Mouse (Mus musculus): Measurements from ENCODE around the gene Gabbr2. TPM values are rescaled to one million over a fixed set of nuclear protein-coding genes. Genes with fewer than 3 reads are reported as not detected.

Gabbr2 gene
- polyA plus RNA-seq, 1 experiment from 2014 or later: 5.5 TPM

DNA sequence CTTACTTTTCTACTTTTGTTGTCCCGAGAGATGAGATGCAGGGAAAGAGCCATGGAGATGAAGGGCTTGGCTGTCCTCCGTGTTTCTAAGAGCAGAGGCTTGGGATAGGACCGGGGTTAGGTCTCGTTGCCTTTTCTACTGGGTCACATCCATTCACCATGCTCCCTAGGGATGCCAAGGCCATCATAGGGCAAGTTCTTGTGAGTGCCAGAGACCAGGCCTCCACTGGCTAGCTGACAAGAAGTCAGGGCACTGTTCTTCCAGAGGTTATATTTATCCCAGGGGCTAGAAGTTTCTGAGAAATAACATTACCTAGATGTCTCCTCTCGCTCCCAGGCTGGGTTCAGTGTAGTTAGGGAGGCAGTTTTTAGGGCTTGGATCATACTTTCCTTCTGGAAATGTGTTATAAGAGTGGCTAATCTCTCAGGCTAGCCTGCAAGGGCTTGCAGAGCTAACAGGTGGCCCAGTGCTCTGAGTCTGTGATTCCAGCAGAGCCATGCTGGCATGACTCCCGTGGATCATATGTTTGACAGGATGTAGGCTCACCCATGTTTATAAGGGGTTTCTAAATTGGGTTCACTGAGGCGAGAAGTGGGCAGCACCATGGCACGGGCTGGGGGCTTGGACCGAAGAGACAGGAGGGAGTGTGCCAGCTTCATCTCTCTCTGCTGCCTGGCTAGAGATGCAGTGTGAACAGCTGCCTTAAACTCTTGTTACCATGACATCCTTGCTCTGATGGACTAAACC, 199.2 kb downstream of the Gabbr2 start:
- ATAC-seq: peak; percentile 50; the same call in 1 of the 2 replicates
- Histone ChIP-seq H3K4me2 (ENCODE audit: low read length) (no peak overlapping the region), H3K4me1 (replicated peaks; ENCODE audit: control insufficient read depth, insufficient read depth, low read length) (0 out of 2 replicates have a peak, but pooled peaks cover 2% of the 10 kb centered on the region), H3K36me3 (ENCODE audit: control insufficient read depth, insufficient read depth) (no peaks in the 10 kb centered on the region), H3K4me3 (replicated peaks; ENCODE audit: low read length) (no peak overlapping the region), H3K27ac (ENCODE audit: low read length) (no peak overlapping the region), H3K27me3 (replicated peaks; ENCODE audit: control insufficient read depth, insufficient read depth, low read length) (no peaks in the 10 kb centered on the region), H3K9me3 (ENCODE audit: control insufficient read depth, low read length) (no peaks in the 10 kb centered on the region), H3K9ac (replicated peaks; ENCODE audit: low read depth, low read length) (no peak overlapping the region)
- WGBS: 77% methylated on average over 9 of the region's 9 CpGs

DNA sequence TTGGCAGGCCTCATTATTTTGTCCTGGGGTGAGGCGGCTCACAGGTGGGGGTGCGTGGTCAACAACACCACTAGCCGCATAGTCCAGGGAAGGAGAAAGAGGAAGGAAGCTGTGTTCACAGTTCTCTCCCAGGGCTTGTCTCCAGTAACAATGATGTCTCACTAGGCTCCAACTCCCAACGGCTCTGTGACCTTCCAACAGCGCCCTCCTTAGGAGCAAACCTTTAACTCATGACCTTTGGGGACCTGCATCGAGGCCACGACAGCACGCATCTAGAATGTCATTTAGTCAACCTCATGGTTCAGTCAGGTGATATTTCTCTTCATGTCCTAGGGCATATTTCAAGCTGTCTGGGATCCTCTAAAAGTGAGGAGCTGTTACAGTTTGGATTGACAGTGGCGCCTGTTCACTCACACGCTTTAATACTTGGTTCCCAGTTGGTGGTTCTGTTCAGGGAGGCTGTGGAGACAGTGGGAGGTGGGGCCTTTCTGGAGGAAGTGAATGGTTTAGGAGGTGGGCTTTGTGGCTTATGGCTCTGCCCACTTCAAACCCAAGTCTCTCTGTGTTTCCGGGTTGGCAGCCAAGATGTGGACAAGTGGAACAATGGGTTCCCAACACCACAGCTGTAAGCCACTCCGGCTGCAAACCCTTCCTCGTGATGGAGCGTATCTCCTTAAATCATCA, 200.3 kb downstream of the Gabbr2 start:
- Histone ChIP-seq H3K4me2 (ENCODE audit: low read length) (no peak overlapping the region), H3K9me3 (ENCODE audit: control insufficient read depth, low read length) (no peaks in the 10 kb centered on the region), H3K36me3 (ENCODE audit: control insufficient read depth, insufficient read depth) (0 out of 2 replicates have a peak, but pooled peaks cover 1% of the 10 kb centered on the region), H3K27ac (ENCODE audit: low read length) (no peak overlapping the region), H3K4me1 (replicated peaks; ENCODE audit: control insufficient read depth, insufficient read depth, low read length) (0 out of 2 replicates have a peak, but pooled peaks cover 2% of the 10 kb centered on the region), H3K4me3 (replicated peaks; ENCODE audit: low read length) (no peak overlapping the region), H3K9ac (replicated peaks; ENCODE audit: low read depth, low read length) (no peak overlapping the region), H3K27me3 (replicated peaks; ENCODE audit: control insufficient read depth, insufficient read depth, low read length) (no peaks in the 10 kb centered on the region)
- ATAC-seq: no peak
- WGBS: 84% methylated on average over 14 of the region's 14 CpGs

GRCm38 (mm10) chr4:46790609-46791267, 200.9 kb downstream of the Gabbr2 start:
- Histone ChIP-seq H3K27ac (ENCODE audit: low read length) (no peak overlapping the region), H3K27me3 (replicated peaks; ENCODE audit: control insufficient read depth, insufficient read depth, low read length) (no peaks in the 10 kb centered on the region), H3K36me3 (ENCODE audit: control insufficient read depth, insufficient read depth) (0 out of 2 replicates have a peak, but pooled peaks cover 2% of the 10 kb centered on the region), H3K4me1 (replicated peaks; ENCODE audit: control insufficient read depth, insufficient read depth, low read length) (0 out of 2 replicates have a peak, but pooled peaks cover 2% of the 10 kb centered on the region), H3K9me3 (ENCODE audit: control insufficient read depth, low read length) (no peaks in the 10 kb centered on the region), H3K4me2 (ENCODE audit: low read length) (no peak overlapping the region), H3K4me3 (replicated peaks; ENCODE audit: low read length) (no peak overlapping the region), H3K9ac (replicated peaks; ENCODE audit: low read depth, low read length) (no peak overlapping the region)
- WGBS: 60% methylated on average over 9 of the region's 9 CpGs
- ATAC-seq: no peak

DNA sequence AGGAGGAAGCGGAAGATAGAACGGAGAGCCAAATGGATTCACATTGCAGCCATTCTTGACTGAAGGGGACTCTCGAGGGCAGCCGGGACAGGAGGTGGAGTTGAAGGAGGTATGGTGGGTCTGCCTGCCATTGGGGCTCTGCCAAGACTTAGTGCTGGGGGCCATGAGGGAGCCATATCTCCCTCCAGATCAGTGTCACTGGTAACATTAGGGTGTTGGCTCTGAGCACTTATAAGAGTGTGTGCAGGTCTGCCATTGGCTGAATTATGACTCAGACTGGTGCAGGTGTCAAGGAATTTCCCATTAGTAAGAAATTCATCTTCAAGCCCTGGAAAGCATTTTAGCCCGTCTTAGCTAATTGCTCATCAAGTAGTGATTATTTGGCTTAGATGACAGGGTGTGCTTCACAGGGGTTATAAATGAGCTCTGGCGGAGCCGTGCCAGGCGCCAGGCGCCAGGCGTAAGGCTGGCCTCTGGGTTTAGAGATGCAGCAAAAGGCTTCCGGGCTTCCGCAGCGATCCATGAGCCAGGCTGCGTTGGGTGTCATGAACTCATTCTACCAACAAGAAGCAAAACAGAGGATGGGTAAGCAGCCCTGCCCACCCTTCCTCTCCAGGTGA, 207.1 kb downstream of the Gabbr2 start:
- H3K36me3 ChIP-seq (ENCODE audit: control insufficient read depth, insufficient read depth): 0 out of 2 replicates have a peak, but pooled peaks cover 2% of the 10 kb centered on the region
- H3K27ac ChIP-seq (ENCODE audit: low read length): no peak overlapping the region
- 71% methylated on average over 14 of the region's 14 CpGs for WGBS
- H3K27me3 ChIP-seq (replicated peaks; ENCODE audit: control insufficient read depth, insufficient read depth, low read length): no peaks in the 10 kb centered on the region
- no peak overlapping the region for H3K4me2 ChIP-seq (ENCODE audit: low read length)
- no peak overlapping the region for H3K4me3 ChIP-seq (replicated peaks; ENCODE audit: low read length)
- H3K4me1 ChIP-seq (replicated peaks; ENCODE audit: control insufficient read depth, insufficient read depth, low read length): no peaks in the 10 kb centered on the region
- ATAC-seq: peak; percentile 43; the same call in 1 of the 2 replicates
- H3K9me3 ChIP-seq (ENCODE audit: control insufficient read depth, low read length): no peaks in the 10 kb centered on the region
- no peak overlapping the region for H3K9ac ChIP-seq (replicated peaks; ENCODE audit: low read depth, low read length)

DNA sequence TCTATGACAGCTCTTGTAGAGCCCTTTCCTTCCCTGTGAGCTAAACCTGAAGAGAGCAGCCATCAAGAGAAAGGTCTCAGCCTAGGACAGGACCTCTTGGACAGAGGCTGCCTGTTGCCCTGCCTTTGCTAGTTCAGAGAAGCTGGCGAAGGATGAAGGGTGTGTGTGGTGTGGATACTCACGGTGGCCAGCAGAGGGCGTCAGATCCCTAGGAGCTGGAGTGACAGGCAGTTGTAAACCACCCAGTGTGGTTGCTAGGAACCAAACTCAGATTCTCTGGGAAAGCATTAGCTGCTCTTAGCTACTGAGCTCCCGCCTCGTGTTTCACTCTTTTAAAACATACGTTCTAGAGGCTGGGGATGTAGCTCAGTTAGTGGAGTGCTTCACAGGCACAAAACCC, 210.6 kb downstream of the Gabbr2 start:
- no peak overlapping the region for H3K4me2 ChIP-seq (ENCODE audit: low read length)
- H3K36me3 ChIP-seq (ENCODE audit: control insufficient read depth, insufficient read depth): no peaks in the 10 kb centered on the region
- H3K27me3 ChIP-seq (replicated peaks; ENCODE audit: control insufficient read depth, insufficient read depth, low read length): no peaks in the 10 kb centered on the region
- 69% methylated on average over 6 of the region's 6 CpGs for WGBS
- no peak overlapping the region for H3K9ac ChIP-seq (replicated peaks; ENCODE audit: low read depth, low read length)
- no peak for ATAC-seq
- H3K4me3 ChIP-seq (replicated peaks; ENCODE audit: low read length): no peak overlapping the region
- no peaks in the 10 kb centered on the region for H3K9me3 ChIP-seq (ENCODE audit: control insufficient read depth, low read length)
- no peak overlapping the region for H3K27ac ChIP-seq (ENCODE audit: low read length)
- no peaks in the 10 kb centered on the region for H3K4me1 ChIP-seq (replicated peaks; ENCODE audit: control insufficient read depth, insufficient read depth, low read length)

DNA sequence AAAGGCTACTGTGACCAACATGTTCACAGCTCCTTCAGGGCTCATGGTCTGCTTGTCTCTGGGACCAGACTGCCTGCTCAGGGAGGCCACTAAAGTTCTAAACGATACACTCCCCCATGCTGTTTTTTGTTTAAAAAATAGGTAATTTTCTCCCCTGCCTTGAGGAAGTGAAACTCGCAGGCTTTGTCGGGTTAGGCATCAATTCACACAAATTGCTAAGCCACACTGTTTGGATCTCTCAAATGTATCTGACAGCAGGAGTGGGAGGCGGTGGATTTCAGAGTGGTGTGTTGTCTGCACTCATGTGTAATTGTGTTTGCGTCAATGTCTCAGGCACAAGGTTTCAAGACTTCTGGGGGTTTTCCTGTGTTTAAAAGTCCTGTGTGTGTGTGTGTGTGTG, 215.7 kb downstream of the Gabbr2 start:
- no peaks in the 10 kb centered on the region for H3K27me3 ChIP-seq (replicated peaks; ENCODE audit: control insufficient read depth, insufficient read depth, low read length)
- WGBS: 72% methylated on average over 5 of the region's 5 CpGs
- 0 out of 2 replicates have a peak, but pooled peaks cover 2% of the 10 kb centered on the region for H3K4me1 ChIP-seq (replicated peaks; ENCODE audit: control insufficient read depth, insufficient read depth, low read length)
- H3K9ac ChIP-seq (replicated peaks; ENCODE audit: low read depth, low read length): no peak overlapping the region
- H3K27ac ChIP-seq (ENCODE audit: low read length): no peak overlapping the region
- no peaks in the 10 kb centered on the region for H3K36me3 ChIP-seq (ENCODE audit: control insufficient read depth, insufficient read depth)
- ATAC-seq: no peak
- no peak overlapping the region for H3K4me2 ChIP-seq (ENCODE audit: low read length)
- H3K9me3 ChIP-seq (ENCODE audit: control insufficient read depth, low read length): no peaks in the 10 kb centered on the region
- no peak overlapping the region for H3K4me3 ChIP-seq (replicated peaks; ENCODE audit: low read length)

DNA sequence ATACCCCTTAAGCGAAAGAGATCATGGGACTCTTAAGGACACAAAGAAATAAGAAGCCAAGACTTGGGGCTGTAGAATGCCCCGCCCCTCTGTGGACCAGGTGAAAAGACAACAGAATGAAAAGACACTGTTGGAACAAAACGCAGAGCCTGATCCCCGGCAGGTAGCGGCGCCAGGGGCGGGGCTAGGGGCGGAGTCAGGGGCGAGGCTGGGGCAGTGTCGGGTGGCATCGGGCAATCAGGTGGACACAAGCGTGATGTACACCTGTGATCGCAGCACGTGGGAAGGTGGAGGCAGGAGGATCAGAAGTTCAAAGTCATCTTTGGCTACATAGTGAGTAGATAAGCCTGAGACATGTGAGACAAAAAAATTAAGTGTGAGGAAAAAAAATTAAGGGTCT, 217.0 kb downstream of the Gabbr2 start:
- no peak for ATAC-seq
- no peak overlapping the region for H3K4me3 ChIP-seq (replicated peaks; ENCODE audit: low read length)
- no peaks in the 10 kb centered on the region for H3K27me3 ChIP-seq (replicated peaks; ENCODE audit: control insufficient read depth, insufficient read depth, low read length)
- H3K27ac ChIP-seq (ENCODE audit: low read length): no peak overlapping the region
- no peaks in the 10 kb centered on the region for H3K36me3 ChIP-seq (ENCODE audit: control insufficient read depth, insufficient read depth)
- WGBS: 15% methylated on average over 14 of the region's 14 CpGs
- H3K9ac ChIP-seq (replicated peaks; ENCODE audit: low read depth, low read length): no peak overlapping the region
- 0 out of 2 replicates have a peak, but pooled peaks cover 2% of the 10 kb centered on the region for H3K4me1 ChIP-seq (replicated peaks; ENCODE audit: control insufficient read depth, insufficient read depth, low read length)
- H3K9me3 ChIP-seq (ENCODE audit: control insufficient read depth, low read length): no peaks in the 10 kb centered on the region
- H3K4me2 ChIP-seq (ENCODE audit: low read length): no peak overlapping the region

GRCm38 (mm10) chr4:46773243-46773642, 218.4 kb downstream of the Gabbr2 start:
- no peak for ATAC-seq
- Histone ChIP-seq H3K4me1 (replicated peaks; ENCODE audit: control insufficient read depth, insufficient read depth, low read length) (0 out of 2 replicates have a peak, but pooled peaks cover 2% of the 10 kb centered on the region), H3K9ac (replicated peaks; ENCODE audit: low read depth, low read length) (no peak overlapping the region), H3K4me2 (ENCODE audit: low read length) (no peak overlapping the region), H3K4me3 (replicated peaks; ENCODE audit: low read length) (no peak overlapping the region), H3K27ac (ENCODE audit: low read length) (no peak overlapping the region), H3K9me3 (ENCODE audit: control insufficient read depth, low read length) (no peaks in the 10 kb centered on the region), H3K36me3 (ENCODE audit: control insufficient read depth, insufficient read depth) (no peaks in the 10 kb centered on the region), H3K27me3 (replicated peaks; ENCODE audit: control insufficient read depth, insufficient read depth, low read length) (no peaks in the 10 kb centered on the region)
- WGBS: 87% methylated on average over 3 of the region's 3 CpGs

DNA sequence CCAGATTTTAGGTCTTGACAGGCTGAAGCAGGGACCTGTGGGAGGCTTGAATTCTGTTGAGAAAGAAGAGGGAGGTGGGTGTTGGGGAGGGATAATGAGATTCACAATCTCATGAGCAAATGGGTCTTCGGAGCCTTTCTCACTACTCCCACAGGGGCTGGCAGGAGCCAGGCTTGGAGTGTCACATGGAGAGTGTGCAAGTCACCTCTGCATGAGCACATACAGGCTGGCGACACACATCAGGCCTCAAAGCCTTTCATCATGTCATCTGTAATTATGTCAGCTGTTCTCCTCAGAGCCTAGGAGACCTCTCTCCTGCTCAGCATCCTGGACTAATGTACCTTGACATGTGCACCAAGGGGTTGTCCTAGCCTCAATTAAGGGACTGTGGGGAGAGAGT, 219.1 kb downstream of the Gabbr2 start:
- Histone ChIP-seq H3K27me3 (replicated peaks; ENCODE audit: control insufficient read depth, insufficient read depth, low read length) (no peaks in the 10 kb centered on the region), H3K4me3 (replicated peaks; ENCODE audit: low read length) (no peak overlapping the region), H3K9me3 (ENCODE audit: control insufficient read depth, low read length) (no peaks in the 10 kb centered on the region), H3K4me1 (replicated peaks; ENCODE audit: control insufficient read depth, insufficient read depth, low read length) (0 out of 2 replicates have a peak, but pooled peaks cover 2% of the 10 kb centered on the region), H3K4me2 (ENCODE audit: low read length) (no peak overlapping the region), H3K27ac (ENCODE audit: low read length) (no peak overlapping the region), H3K9ac (replicated peaks; ENCODE audit: low read depth, low read length) (no peak overlapping the region), H3K36me3 (ENCODE audit: control insufficient read depth, insufficient read depth) (no peaks in the 10 kb centered on the region)
- 80% methylated on average over 2 of the region's 2 CpGs for WGBS
- no peak for ATAC-seq

Measured in forebrain, embryonic 16.5 days (tissue).